Mouse (Mus musculus): ENCODE measurements around the gene Ndufc2.

Ndufc2 gene

GRCm38 (mm10) chr7:97387561-97388147 is 12.1 kb upstream of the Ndufc2 start:
- DNase-seq (ENCODE audit: low read depth): no peak

GRCm38 (mm10) chr7:97388541-97388940 is 11.3 kb upstream of the Ndufc2 start:
- DNase-seq (ENCODE audit: low read depth): no peak

GRCm38 (mm10) chr7:97391293-97392078 is 8.3 kb upstream of the Ndufc2 start:
- DNase-seq (ENCODE audit: low read depth): no peak

- DNase-seq (ENCODE audit: low read depth): no peak
Observed at GRCm38 (mm10) chr7:97392079-97392445, 7.7 kb upstream of the Ndufc2 start.

DNA sequence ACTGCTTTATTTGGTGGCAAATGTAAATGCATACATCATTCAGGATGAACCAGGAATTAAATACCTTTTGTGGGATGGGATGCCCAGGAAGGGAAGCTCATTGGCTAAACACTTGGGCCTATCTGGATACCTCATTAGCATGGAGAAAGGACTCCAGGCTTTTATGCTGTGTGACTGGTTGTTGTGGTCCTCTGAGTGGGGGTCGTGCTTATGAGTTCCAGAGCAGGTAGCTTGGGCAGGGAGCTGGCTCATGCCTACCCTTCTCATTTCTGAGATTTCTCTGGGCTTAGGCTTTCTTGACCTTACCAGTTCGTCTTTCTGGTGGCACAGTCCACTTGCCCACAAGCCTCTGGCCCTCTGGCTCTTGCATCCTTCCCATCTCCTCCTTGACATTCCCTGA is 5.4 kb upstream of the Ndufc2 start:
- no peak for DNase-seq (ENCODE audit: low read depth)

DNA sequence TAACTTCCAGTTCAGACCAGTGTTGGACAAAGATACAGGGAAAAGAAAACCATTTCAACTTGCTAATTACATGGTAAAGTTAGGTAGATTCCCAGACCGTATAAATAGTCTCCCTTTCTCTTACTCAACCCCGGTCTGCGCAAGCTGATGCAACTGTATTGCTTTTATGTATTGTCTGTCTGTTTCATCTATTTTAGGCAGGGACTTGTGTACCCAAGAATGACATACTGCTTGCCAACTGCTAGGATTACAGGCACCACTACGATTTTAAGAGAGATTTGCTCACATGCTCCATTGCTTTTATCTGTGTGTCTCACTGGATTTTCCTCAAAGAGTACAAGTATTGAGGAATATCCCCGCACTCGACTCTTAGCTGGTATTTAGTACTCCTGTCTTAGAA is 860 bp upstream of the Ndufc2 start:
- DNase-seq (ENCODE audit: low read depth): peak; percentile 3

GRCm38 (mm10) chr7:97407145-97407544 is 7.3 kb downstream of the Ndufc2 start:
- DNase-seq (ENCODE audit: low read depth): no peak

GRCm38 (mm10) chr7:97411106-97411505 is 11.3 kb downstream of the Ndufc2 start:
- no peak for DNase-seq (ENCODE audit: low read depth)

- DNase-seq (ENCODE audit: low read depth): peak; percentile 12
Observed at GRCm38 (mm10) chr7:97411575-97411974, 11.8 kb downstream of the Ndufc2 start.

DNA sequence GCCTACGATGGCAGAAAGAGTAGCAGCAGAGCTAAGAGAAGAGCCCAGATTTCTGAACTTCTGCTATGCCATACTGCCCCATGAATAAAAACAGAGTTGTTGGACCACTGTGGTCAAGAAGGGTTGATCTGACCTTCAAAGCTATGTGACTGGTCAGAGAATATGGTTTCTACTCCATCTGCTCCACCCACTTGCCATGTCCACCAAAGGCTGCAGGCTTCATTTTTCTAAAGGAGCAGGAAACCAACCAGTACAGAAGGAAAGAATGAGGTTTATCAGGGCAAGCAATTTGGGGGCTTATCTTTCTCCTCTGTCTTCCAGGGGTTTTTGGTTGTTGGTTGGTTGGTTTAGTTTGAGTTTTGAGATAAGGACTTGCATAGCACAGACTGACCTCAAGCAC is 14.2 kb downstream of the Ndufc2 start:
- DNase-seq (ENCODE audit: low read depth): no peak

DNA sequence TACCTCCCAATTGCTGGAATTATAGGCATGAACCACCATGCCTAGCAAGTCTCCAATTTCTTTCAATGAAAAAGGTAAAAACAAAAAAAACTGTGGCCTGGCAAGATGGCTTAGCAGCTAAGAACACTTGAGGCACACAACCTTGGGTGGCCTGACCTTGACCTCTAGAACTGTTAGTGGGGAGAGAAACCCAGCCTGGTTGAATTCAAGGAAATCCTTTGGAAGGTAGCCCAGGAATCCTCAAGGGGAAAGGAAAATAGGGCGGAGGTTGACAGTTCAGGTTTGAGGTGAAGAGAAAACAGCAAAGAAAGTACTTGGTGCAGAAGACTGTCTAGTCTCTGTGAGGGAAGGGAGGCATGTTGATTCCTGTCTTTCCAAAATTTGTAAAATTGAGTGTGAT is 14.6 kb downstream of the Ndufc2 start:
- no peak for DNase-seq (ENCODE audit: low read depth)

- DNase-seq (ENCODE audit: low read depth): no peak
Observed at GRCm38 (mm10) chr7:97414915-97415687, 15.3 kb downstream of the Ndufc2 start.

DNA sequence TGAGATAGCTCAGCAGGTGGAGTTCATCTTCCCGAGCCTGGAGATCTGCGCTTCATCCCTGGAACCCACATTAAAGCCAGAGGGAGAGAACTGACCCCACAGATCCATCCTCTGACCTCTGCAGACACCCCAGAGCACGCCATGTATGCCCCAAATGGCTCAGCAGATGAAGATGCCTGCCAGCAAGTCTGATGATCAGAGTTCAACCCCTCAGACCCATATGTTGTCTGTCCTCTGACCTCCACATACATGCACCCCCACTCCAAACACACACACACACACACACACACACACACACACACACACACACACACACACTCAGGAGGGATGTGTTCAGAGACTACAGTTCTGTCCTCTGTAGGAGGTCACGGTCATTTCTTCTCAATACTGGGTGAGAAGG is 16.7 kb downstream of the Ndufc2 start:
- no peak for DNase-seq (ENCODE audit: low read depth)

DNA sequence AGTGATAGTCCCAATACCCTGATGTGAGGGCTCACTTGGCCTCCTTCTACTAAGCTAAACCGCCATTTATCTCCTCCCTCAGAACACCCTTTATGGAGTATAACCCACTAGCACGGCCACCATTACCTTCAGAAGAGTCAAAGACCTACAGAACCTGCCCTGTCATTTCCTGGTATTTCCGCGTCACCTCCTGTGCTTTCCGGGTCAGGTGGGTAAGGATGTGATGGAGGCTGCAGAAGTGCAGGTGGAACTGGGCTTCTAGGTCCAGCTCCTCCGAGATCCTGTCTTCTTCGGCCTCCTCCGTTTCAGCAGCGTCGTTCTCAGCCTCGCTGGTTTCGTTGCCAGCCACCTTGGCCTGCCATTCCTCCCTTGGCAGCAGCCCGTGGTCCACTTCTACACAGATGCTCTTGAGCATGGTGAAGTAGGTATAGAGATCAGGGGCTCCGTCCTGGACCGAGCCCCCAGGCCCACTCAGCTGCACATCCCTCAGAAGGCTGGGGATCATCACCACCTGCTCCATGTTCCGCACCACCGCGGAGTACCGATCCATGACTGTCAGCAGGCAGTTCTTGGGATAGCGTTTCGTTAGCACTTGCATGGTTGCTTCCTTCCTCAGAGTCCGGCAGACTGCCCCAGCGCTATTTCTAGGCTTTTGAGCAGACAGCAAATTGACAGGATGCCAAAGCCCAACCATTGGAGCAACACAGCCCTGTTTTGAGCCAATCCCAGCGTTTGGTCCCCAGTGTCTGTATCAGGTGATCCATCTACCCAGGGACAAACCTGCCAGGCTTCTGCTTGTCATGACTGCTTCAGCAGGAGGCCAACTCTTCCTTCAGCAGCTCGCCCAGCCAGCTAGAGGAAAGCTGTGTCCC is 17.3 kb downstream of the Ndufc2 start, which contains the start of gene Thrsp:
Gene Thrsp, minus strand, starts transcription at position 825 of the 872 bp plus-strand sequence.
- DNase-seq (ENCODE audit: low read depth): no peak

GRCm38 (mm10) chr7:97418717-97419116 is 18.9 kb downstream of the Ndufc2 start:
- DNase-seq (ENCODE audit: low read depth): no peak

DNA sequence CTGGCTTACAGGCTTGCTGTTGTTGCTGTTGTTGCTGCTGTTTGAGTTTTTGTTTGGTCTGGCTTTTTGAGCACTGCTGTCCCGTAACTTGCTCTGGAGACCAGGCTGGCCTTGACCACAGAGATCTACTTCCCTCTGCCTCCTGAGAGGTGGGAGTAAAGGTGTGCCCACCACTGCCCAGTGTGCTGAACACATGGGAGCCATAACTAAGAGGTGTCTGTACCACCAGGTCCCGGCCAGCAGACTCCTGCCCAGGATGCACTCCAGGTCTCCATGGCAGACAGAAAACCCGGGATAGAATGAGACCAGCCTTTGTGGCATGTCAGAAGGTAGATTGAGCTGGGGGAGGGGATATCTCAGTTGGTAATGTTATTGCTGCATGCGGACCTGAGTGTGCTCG is 19.4 kb downstream of the Ndufc2 start:
- no peak for DNase-seq (ENCODE audit: low read depth)

DNA sequence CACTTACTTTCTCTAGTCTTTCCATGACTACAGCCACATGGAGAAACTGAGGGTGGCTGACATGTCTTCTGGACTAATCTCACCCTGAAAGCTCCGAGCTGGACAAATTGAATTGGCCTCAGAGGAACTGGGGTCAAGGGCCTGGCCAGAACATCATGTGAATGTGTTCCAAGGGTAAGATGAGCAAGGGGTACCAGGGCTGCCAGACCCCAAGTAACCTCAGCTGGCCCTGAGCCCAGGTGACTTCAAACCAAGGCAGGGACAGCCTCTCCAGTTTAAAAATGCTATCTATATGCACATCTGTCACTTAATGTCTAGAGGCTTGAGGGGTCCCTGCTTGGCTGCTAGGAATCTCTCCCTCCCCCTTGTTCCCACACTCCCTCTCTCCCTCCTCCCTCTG is 20.6 kb downstream of the Ndufc2 start:
- no peak for DNase-seq (ENCODE audit: low read depth)

DNA sequence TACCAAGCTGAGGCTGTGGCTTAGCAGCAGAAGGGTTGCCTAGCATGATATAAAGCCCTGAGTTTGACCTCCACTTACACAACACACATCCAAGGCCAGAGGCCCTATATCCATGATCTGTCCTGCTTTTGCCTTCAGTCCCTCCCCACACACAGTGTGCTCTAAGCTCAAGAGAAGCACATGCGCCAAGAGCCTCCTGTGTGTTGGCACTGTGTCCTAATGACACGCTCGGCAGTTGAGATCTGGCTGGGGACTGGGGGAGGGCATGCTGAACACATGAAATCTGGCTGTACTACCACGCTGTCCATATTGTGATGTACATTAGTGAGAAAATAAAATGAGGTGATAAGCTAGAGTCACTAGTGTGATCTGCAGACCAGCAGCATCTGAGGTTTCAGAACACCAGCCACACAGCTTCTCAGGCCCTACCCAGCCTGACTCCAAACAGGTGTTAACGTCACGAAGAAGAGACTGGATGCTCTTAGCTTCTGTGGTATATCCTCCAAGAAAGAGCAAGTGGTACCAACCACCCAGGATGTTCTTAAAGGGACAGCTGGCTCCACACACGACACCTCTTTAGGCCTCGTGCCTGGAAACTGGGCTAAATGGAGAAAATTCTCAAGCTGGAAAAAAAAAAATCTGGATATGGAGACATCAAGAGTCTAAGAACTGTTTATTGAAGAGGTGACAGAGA is 21.3 kb downstream of the Ndufc2 start:
- no peak for DNase-seq (ENCODE audit: low read depth)

DNA sequence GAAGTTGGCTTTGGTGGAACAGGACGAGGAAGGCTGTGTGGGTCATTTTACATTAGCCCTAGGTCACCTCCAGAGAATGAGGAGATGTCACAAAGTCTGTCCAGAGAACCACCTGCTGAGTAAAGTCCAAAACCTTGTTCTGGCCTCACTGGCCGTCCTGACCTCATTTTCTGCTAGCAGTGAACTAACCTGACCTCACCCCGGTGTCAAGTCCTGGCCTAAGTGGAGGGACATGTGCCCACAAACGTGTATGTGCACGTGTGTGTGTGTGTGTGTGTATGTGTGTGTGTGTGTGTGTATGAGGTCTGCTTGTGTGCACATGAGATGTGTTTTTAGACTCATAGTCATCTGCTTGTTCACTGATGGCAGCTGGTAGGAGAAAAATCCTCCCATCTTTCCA is 24.0 kb downstream of the Ndufc2 start:
- no peak for DNase-seq (ENCODE audit: low read depth)

- DNase-seq (ENCODE audit: low read depth): peak; percentile 85
Observed at GRCm38 (mm10) chr7:97424621-97425245, 24.9 kb downstream of the Ndufc2 start.

GRCm38 (mm10) chr7:97426566-97426965 is 26.8 kb downstream of the Ndufc2 start:
- DNase-seq (ENCODE audit: low read depth): no peak

Data from induced T-regulatory cell, adult 2 months (primary cell).